Mouse (Mus musculus): ENCODE measurements around the gene Nfkbiz.

DNA sequence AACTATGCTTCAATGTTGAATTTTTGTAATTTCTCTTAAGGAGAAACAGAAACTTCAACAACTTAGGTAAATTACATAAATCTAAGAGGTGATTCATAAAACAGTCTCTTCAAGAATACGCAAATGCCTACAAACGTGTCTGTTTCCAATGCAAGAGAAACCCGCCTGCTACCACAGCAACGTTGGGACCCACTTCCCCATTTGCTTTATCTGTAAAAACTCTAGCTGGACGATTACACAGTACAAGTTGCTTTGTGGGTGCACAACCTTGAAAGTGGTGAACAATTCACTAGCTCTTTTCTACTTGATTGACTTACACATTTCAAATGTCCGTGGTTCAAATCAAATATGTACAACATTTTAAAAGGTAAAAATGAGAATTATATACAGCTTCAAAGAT lies 26.9 kb downstream of the Nfkbiz start:
- TF ChIP-seq CTCF (IDR thresholded peaks at IDR 0.05; ENCODE audit: low read depth, low read length) (no peak), POLR2A (IDR thresholded peaks at IDR 0.05; ENCODE audit: borderline replicate concordance, low read depth, low read length) (no peak)
